Mouse (Mus musculus) erythroblast, embryonic 14.5 days (primary cell): Measurements from ENCODE around the gene Mat2a.

Experiments
- GATA1 ChIP-seq: IDR thresholded peaks from 2 replicates; pipeline ENCODE4 v1.6.1; 2012; ENCODE audit warnings: low read length, inconsistent platforms, mixed read lengths
- TAL1 ChIP-seq: IDR thresholded peaks from 3 replicates; pipeline ENCODE4 v1.6.1; 2012; ENCODE audit warnings: low read length, inconsistent platforms, mixed read lengths

DNA sequence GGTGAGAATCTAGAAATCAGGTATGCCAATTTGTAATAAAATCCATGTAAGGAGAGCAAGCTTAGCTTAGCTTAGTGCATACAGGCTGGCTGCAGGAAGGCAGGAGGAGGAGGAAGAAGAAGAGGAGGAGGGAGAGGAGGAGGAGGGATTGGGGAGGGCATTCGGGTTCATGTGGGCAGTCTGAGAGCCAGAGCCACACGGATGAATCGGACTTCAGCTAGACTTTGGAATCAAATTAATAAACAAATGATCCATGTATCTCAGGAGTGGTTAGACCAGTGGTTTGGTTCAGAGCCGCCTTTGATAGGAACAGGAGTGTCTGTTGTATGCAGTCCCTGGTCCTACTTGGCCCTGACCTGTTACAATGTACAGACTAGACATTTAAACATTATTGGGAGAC is 45.5 kb upstream of the Mat2a start:
- no peak for TF ChIP-seq GATA1
- no peak for TF ChIP-seq TAL1
